Mouse (Mus musculus) layer of hippocampus, postnatal 10 days (tissue): ENCODE measurements at regions not wholly inside any gene's neighbourhood (a gene's known extent, or its start where the extent isn't known, plus 50 kb on each side); places are given as distances from the start of the nearest gene placed in this dataset.
"Not testable (repeated sequence)": the region's sequence is repeated elsewhere in the genome, so short reads cannot be mapped to it uniquely, and the experiment has no call there.

Experiments
- DNase-seq, 2 experiments: peaks; one replicate each; pipeline ENCODE4 v3.0.0; 2021; ENCODE audit warnings: low spot score in 2 of 2

- DNase-seq, result peak; percentile 20 to 33
Observed at GRCm38 (mm10) chr7:60492028-60492995, 352.3 kb upstream of the Snrpn start.

- not testable (repeated sequence) for DNase-seq
Observed at GRCm38 (mm10) chr7:60487839-60488454, 347.9 kb upstream of the Snrpn start.

- DNase-seq, result peak; percentile 5 to 11
Observed at GRCm38 (mm10) chr7:60450074-60450603, 310.1 kb upstream of the Snrpn start.

GRCm38 (mm10) chr7:60449239-60450073 is 309.4 kb upstream of the Snrpn start:
- DNase-seq, result not testable (repeated sequence)

- no peak for DNase-seq
Observed at GRCm38 (mm10) chr7:60438781-60439180, 298.8 kb upstream of the Snrpn start.

GRCm38 (mm10) chr7:60391011-60391863 is 251.2 kb upstream of the Snrpn start:
- peak; percentile 51 to 60 for DNase-seq

GRCm38 (mm10) chr7:60386957-60387356 is 246.9 kb upstream of the Snrpn start:
- peak; percentile 4 to 11 for DNase-seq

- DNase-seq, result not testable (repeated sequence)
Observed at GRCm38 (mm10) chr7:60374001-60374400, 234.0 kb upstream of the Snrpn start.

GRCm38 (mm10) chr7:60352206-60352605 is 212.2 kb upstream of the Snrpn start:
- not testable (repeated sequence) for DNase-seq
